Mouse (Mus musculus) kidney, postnatal 10 days (tissue): ENCODE measurements around the gene Olfr1209.

ENCODE experiments used
- DNase-seq: peaks from one replicate; pipeline ENCODE4 v3.0.0; 2021; ENCODE audit warnings: mixed read lengths

Gene Olfr1209

DNA sequence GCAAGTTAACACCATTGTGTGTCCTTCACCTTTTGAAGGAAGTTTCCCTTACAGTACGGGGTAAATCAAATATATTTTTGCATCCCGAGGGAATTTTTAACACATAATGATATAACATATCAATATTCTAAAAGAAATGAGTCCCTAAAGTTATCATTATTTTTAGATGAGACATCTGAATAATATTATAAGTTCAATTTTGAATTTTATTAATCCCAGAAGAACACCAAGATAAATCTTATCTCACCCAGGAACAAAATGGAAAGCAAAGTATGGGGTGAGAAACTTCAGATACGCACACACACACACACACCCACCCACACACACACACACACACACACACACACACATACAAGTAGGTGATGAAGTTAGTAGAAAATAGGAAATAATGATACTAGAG lies at the start of gene Olfr1209:
Olfr1209 (minus strand) TSS at position 101 of the 400 bp plus-strand sequence.
- no peak for DNase-seq

- no peak for DNase-seq
These were observed 38.7 kb upstream of the Olfr1209 start, which contains the start of gene Olfr1212 for GRCm38 (mm10) chr2:88953669-88954068. Olfr1212 (plus strand) TSS chr2:88953969.

DNA sequence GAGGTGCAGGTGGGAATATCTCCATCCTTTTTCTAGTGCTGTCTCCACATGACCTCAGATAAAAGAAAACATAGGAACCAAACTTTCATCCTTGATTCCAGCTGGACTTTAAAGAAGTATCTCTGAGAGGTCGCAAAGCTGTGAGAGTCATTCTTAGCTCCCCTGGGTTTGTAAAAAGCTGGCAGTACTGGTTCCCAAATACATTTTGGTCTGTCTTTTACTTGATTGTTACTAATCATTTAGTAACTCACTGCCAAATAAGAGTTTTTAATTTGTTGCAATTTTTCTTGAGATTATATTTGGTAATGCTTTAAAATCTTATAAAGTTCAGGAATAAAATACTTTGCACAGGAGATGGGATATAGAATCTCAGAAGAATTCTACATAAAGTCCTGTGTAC lies 23.1 kb upstream of the Olfr1209 start, which contains the start of gene Olfr1211:
Olfr1211 (minus strand) TSS at position 101 of the 400 bp plus-strand sequence.
- DNase-seq = no peak

GRCm38 (mm10) chr2:88902211-88902610 lies 12.7 kb downstream of the Olfr1209 start, which contains the start of gene Olfr1208:
Olfr1208 (minus strand) TSS chr2:88902311.
- DNase-seq = no peak

- DNase-seq = no peak
These were observed 52.0 kb downstream of the Olfr1209 start, which contains the start of gene Olfr1206 for GRCm38 (mm10) chr2:88862931-88863330. Olfr1206 (plus strand) TSS chr2:88863231.
